Mouse (Mus musculus): ENCODE results near the gene Nf1. TPM values are rescaled to one million over a fixed set of nuclear protein-coding genes. Genes with fewer than 3 reads are reported as not detected.

Nf1 gene
- polyA plus RNA-seq, 1 experiment from 2014 or later: 10.4 TPM

- WGBS: 84% methylated on average over 6 of the region's 6 CpGs
- H3K4me1 ChIP-seq (ENCODE audit: control insufficient read depth, insufficient read depth, low read length): peaks cover 5% of the 10 kb centered on the region
- H3K27me3 ChIP-seq (ENCODE audit: control insufficient read depth, insufficient read depth, low read length): no peaks in the 10 kb centered on the region
- no peak overlapping the region for H3K4me3 ChIP-seq (ENCODE audit: low read depth, low read length)
- H3K36me3 ChIP-seq (ENCODE audit: control insufficient read depth, insufficient read depth, low read length): 0 out of 2 replicates have a peak, but pooled peaks cover 3% of the 10 kb centered on the region
- H3K9ac ChIP-seq (ENCODE audit: low read length): no peak overlapping the region
- ATAC-seq (ENCODE audit: low FRiP score) (no peak), DNase-seq (ENCODE audit: low spot score, missing footprints) (no peak)
- H3K27ac ChIP-seq (ENCODE audit: low read depth, low read length): no peak overlapping the region
- H3K9me3 ChIP-seq (ENCODE audit: control insufficient read depth, low read length): no peaks in the 10 kb centered on the region
- no peak overlapping the region for H3K4me2 ChIP-seq
These were observed 193.8 kb downstream of the Nf1 start for GRCm38 (mm10) chr11:79533311-79533710.

- H3K36me3 ChIP-seq (ENCODE audit: control insufficient read depth, insufficient read depth, low read length): 0 out of 2 replicates have a peak, but pooled peaks cover 3% of the 10 kb centered on the region
- H3K9ac ChIP-seq (ENCODE audit: low read length): no peak overlapping the region
- no peak overlapping the region for H3K4me3 ChIP-seq (ENCODE audit: low read depth, low read length)
- peaks cover 5% of the 10 kb centered on the region for H3K4me1 ChIP-seq (ENCODE audit: control insufficient read depth, insufficient read depth, low read length)
- 88% methylated on average over 8 of the region's 8 CpGs for WGBS
- ATAC-seq (ENCODE audit: low FRiP score) (no peak), DNase-seq (ENCODE audit: low spot score, missing footprints) (no peak)
- H3K9me3 ChIP-seq (ENCODE audit: control insufficient read depth, low read length): no peaks in the 10 kb centered on the region
- no peak overlapping the region for H3K4me2 ChIP-seq
- 0 out of 2 replicates have a peak overlapping the region, but pooled peaks have one; percentile 14 for H3K27ac ChIP-seq (ENCODE audit: low read depth, low read length)
- no peaks in the 10 kb centered on the region for H3K27me3 ChIP-seq (ENCODE audit: control insufficient read depth, insufficient read depth, low read length)
These were observed 194.6 kb downstream of the Nf1 start for GRCm38 (mm10) chr11:79533950-79534690.

GRCm38 (mm10) chr11:79535554-79535953 lies 196.1 kb downstream of the Nf1 start:
- ATAC-seq (ENCODE audit: low FRiP score): no peak
- WGBS: 91% methylated on average over 4 of the region's 4 CpGs

GRCm38 (mm10) chr11:79536293-79536692 lies 196.8 kb downstream of the Nf1 start:
- H3K4me3 ChIP-seq (ENCODE audit: low read depth, low read length): no peak overlapping the region

More at GRCm38 (mm10) chr11:79535554-79535953, 196.1 kb downstream of the Nf1 start:
- no peak overlapping the region for H3K4me3 ChIP-seq (ENCODE audit: low read depth, low read length)
- H3K9me3 ChIP-seq (ENCODE audit: control insufficient read depth, low read length): no peaks in the 10 kb centered on the region
- no peak overlapping the region for H3K9ac ChIP-seq (ENCODE audit: low read length)
- H3K36me3 ChIP-seq (ENCODE audit: control insufficient read depth, insufficient read depth, low read length): 0 out of 2 replicates have a peak, but pooled peaks cover 3% of the 10 kb centered on the region
- no peaks in the 10 kb centered on the region for H3K27me3 ChIP-seq (ENCODE audit: control insufficient read depth, insufficient read depth, low read length)
- H3K4me1 ChIP-seq (ENCODE audit: control insufficient read depth, insufficient read depth, low read length): peaks cover 5% of the 10 kb centered on the region
- no peak overlapping the region for H3K27ac ChIP-seq (ENCODE audit: low read depth, low read length)
- DNase-seq (ENCODE audit: low spot score, missing footprints): no peak
- no peak overlapping the region for H3K4me2 ChIP-seq

GRCm38 (mm10) chr11:79552622-79553021 lies 213.1 kb downstream of the Nf1 start:
- ATAC-seq (ENCODE audit: low FRiP score) (no peak), DNase-seq (ENCODE audit: low spot score, missing footprints) (peak; percentile 69)
- Histone ChIP-seq H3K9ac (ENCODE audit: low read length) (no peak overlapping the region), H3K4me3 (ENCODE audit: low read depth, low read length) (no peak overlapping the region), H3K9me3 (ENCODE audit: control insufficient read depth, low read length) (no peaks in the 10 kb centered on the region), H3K36me3 (ENCODE audit: control insufficient read depth, insufficient read depth, low read length) (peaks cover 12% of the 10 kb centered on the region), H3K27me3 (ENCODE audit: control insufficient read depth, insufficient read depth, low read length) (no peaks in the 10 kb centered on the region), H3K4me1 (ENCODE audit: control insufficient read depth, insufficient read depth, low read length) (no peaks in the 10 kb centered on the region), H3K27ac (ENCODE audit: low read depth, low read length) (no peak overlapping the region), H3K4me2 (no peak overlapping the region)
- WGBS: 83% methylated on average over 1 of the region's 1 CpGs

More at GRCm38 (mm10) chr11:79536293-79536692, 196.8 kb downstream of the Nf1 start:
- WGBS: 91% methylated on average over 3 of the region's 3 CpGs
- DNase-seq (ENCODE audit: low spot score, missing footprints) (no peak), ATAC-seq (ENCODE audit: low FRiP score) (no peak)
- H3K27me3 ChIP-seq (ENCODE audit: control insufficient read depth, insufficient read depth, low read length): no peaks in the 10 kb centered on the region
- no peak overlapping the region for H3K27ac ChIP-seq (ENCODE audit: low read depth, low read length)
- H3K4me2 ChIP-seq: no peak overlapping the region
- no peak overlapping the region for H3K9ac ChIP-seq (ENCODE audit: low read length)
- H3K9me3 ChIP-seq (ENCODE audit: control insufficient read depth, low read length): no peaks in the 10 kb centered on the region
- 0 out of 2 replicates have a peak, but pooled peaks cover 3% of the 10 kb centered on the region for H3K36me3 ChIP-seq (ENCODE audit: control insufficient read depth, insufficient read depth, low read length)
- H3K4me1 ChIP-seq (ENCODE audit: control insufficient read depth, insufficient read depth, low read length): peaks cover 5% of the 10 kb centered on the region

- WGBS: 91% methylated on average over 4 of the region's 4 CpGs
- Histone ChIP-seq H3K9me3 (ENCODE audit: control insufficient read depth, low read length) (no peaks in the 10 kb centered on the region), H3K4me3 (ENCODE audit: low read depth, low read length) (no peak overlapping the region), H3K27me3 (ENCODE audit: control insufficient read depth, insufficient read depth, low read length) (no peaks in the 10 kb centered on the region), H3K9ac (ENCODE audit: low read length) (no peak overlapping the region), H3K4me2 (no peak overlapping the region), H3K27ac (ENCODE audit: low read depth, low read length) (no peak overlapping the region), H3K4me1 (ENCODE audit: control insufficient read depth, insufficient read depth, low read length) (no peaks in the 10 kb centered on the region), H3K36me3 (ENCODE audit: control insufficient read depth, insufficient read depth, low read length) (peaks cover 13% of the 10 kb centered on the region)
- DNase-seq (ENCODE audit: low spot score, missing footprints): no peak
- no peak for ATAC-seq (ENCODE audit: low FRiP score)
These were observed 221.0 kb downstream of the Nf1 start for GRCm38 (mm10) chr11:79560536-79560935.

GRCm38 (mm10) chr11:79563493-79563892 lies 224.0 kb downstream of the Nf1 start:
- Histone ChIP-seq H3K27ac (ENCODE audit: low read depth, low read length) (no peak overlapping the region), H3K27me3 (ENCODE audit: control insufficient read depth, insufficient read depth, low read length) (no peaks in the 10 kb centered on the region), H3K36me3 (ENCODE audit: control insufficient read depth, insufficient read depth, low read length) (peaks cover 19% of the 10 kb centered on the region), H3K9me3 (ENCODE audit: control insufficient read depth, low read length) (no peaks in the 10 kb centered on the region), H3K9ac (ENCODE audit: low read length) (no peak overlapping the region), H3K4me1 (ENCODE audit: control insufficient read depth, insufficient read depth, low read length) (no peaks in the 10 kb centered on the region), H3K4me2 (no peak overlapping the region), H3K4me3 (ENCODE audit: low read depth, low read length) (no peak overlapping the region)
- WGBS: 89% methylated on average over 7 of the region's 7 CpGs
- DNase-seq (ENCODE audit: low spot score, missing footprints): no peak
- ATAC-seq (ENCODE audit: low FRiP score): no peak

GRCm38 (mm10) chr11:79566947-79567346 lies 227.5 kb downstream of the Nf1 start:
- ATAC-seq (ENCODE audit: low FRiP score) (no peak), DNase-seq (ENCODE audit: low spot score, missing footprints) (no peak)
- H3K4me1 ChIP-seq (ENCODE audit: control insufficient read depth, insufficient read depth, low read length): no peaks in the 10 kb centered on the region
- 59% methylated on average over 1 of the region's 1 CpGs for WGBS
- no peak overlapping the region for H3K27ac ChIP-seq (ENCODE audit: low read depth, low read length)
- H3K36me3 ChIP-seq (ENCODE audit: control insufficient read depth, insufficient read depth, low read length): peaks cover 16% of the 10 kb centered on the region; the same call in 1 of the 2 replicates
- no peaks in the 10 kb centered on the region for H3K27me3 ChIP-seq (ENCODE audit: control insufficient read depth, insufficient read depth, low read length)
- H3K9ac ChIP-seq (ENCODE audit: low read length): no peak overlapping the region
- H3K9me3 ChIP-seq (ENCODE audit: control insufficient read depth, low read length): no peaks in the 10 kb centered on the region
- no peak overlapping the region for H3K4me2 ChIP-seq
- H3K4me3 ChIP-seq (ENCODE audit: low read depth, low read length): no peak overlapping the region

GRCm38 (mm10) chr11:79568197-79568911 lies 228.9 kb downstream of the Nf1 start:
- Histone ChIP-seq H3K27me3 (ENCODE audit: control insufficient read depth, insufficient read depth, low read length) (no peaks in the 10 kb centered on the region), H3K4me1 (ENCODE audit: control insufficient read depth, insufficient read depth, low read length) (no peaks in the 10 kb centered on the region), H3K9ac (ENCODE audit: low read length) (no peak overlapping the region), H3K9me3 (ENCODE audit: control insufficient read depth, low read length) (no peaks in the 10 kb centered on the region), H3K4me2 (no peak overlapping the region), H3K27ac (ENCODE audit: low read depth, low read length) (no peak overlapping the region), H3K4me3 (ENCODE audit: low read depth, low read length) (no peak overlapping the region), H3K36me3 (ENCODE audit: control insufficient read depth, insufficient read depth, low read length) (peaks cover 16% of the 10 kb centered on the region; the same call in 1 of the 2 replicates)
- WGBS: 92% methylated on average over 11 of the region's 11 CpGs
- ATAC-seq (ENCODE audit: low FRiP score) (no peak), DNase-seq (ENCODE audit: low spot score, missing footprints) (no peak)
